Mouse (Mus musculus) adrenal gland, postnatal 14 days (tissue): Measurements from ENCODE around the gene Trmt61a. TPM values are rescaled to one million over a fixed set of nuclear protein-coding genes. Genes with fewer than 3 reads are reported as not detected.

Source experiments
- DNase-seq: peaks from one replicate; pipeline ENCODE4 v3.0.0; 2021; ENCODE audit warnings: mixed read lengths
- total RNA-seq: library from RNA; stranded (reverse); gene quantifications from 2 replicates; pipeline ENCODE4 v1.2.3, GENCODE M21; 2021

Gene Trmt61a
- total RNA-seq, 1 experiment from 2014 or later: 14.2 TPM

- DNase-seq: no peak
Observed at GRCm38 (mm10) chr12:111672581-111672980, 5.3 kb upstream of the Trmt61a start.

GRCm38 (mm10) chr12:111674850-111675486 is 2.9 kb upstream of the Trmt61a start:
- DNase-seq: no peak

- DNase-seq: no peak
Observed at GRCm38 (mm10) chr12:111675797-111676580, 1.9 kb upstream of the Trmt61a start.

- peak; percentile 55 for DNase-seq
Observed at GRCm38 (mm10) chr12:111677421-111677820, 484 bp upstream of the Trmt61a start.

- DNase-seq: no peak
Observed at GRCm38 (mm10) chr12:111678670-111678933, 697 bp downstream of the Trmt61a start.

- DNase-seq: no peak
Observed at GRCm38 (mm10) chr12:111678997-111679396, 1.1 kb downstream of the Trmt61a start.

GRCm38 (mm10) chr12:111680661-111681060 is 2.8 kb downstream of the Trmt61a start:
- DNase-seq: no peak

- no peak for DNase-seq
Observed at GRCm38 (mm10) chr12:111681305-111681704, 3.4 kb downstream of the Trmt61a start.

GRCm38 (mm10) chr12:111682003-111682402 is 4.1 kb downstream of the Trmt61a start:
- DNase-seq: no peak

GRCm38 (mm10) chr12:111682806-111683205 is 4.9 kb downstream of the Trmt61a start:
- no peak for DNase-seq

- peak; percentile 47 for DNase-seq
Observed at GRCm38 (mm10) chr12:111686390-111686789, 8.5 kb downstream of the Trmt61a start.

GRCm38 (mm10) chr12:111687350-111688068 is 9.6 kb downstream of the Trmt61a start:
- peak; percentile 87 for DNase-seq

GRCm38 (mm10) chr12:111688069-111688428 is 10.1 kb downstream of the Trmt61a start:
- no peak for DNase-seq

GRCm38 (mm10) chr12:111689426-111689825 is 11.5 kb downstream of the Trmt61a start:
- no peak for DNase-seq

- peak; percentile 46 for DNase-seq
Observed at GRCm38 (mm10) chr12:111691346-111691872, 13.5 kb downstream of the Trmt61a start.

- no peak for DNase-seq
Observed at GRCm38 (mm10) chr12:111692899-111693298, 15.0 kb downstream of the Trmt61a start.

GRCm38 (mm10) chr12:111693341-111694270 is 15.7 kb downstream of the Trmt61a start:
- no peak for DNase-seq

GRCm38 (mm10) chr12:111694271-111694781 is 16.4 kb downstream of the Trmt61a start:
- DNase-seq: peak; percentile 59

- peak; percentile 63 for DNase-seq
Observed at GRCm38 (mm10) chr12:111694880-111695804, 17.2 kb downstream of the Trmt61a start.

GRCm38 (mm10) chr12:111696239-111696638 is 18.3 kb downstream of the Trmt61a start:
- DNase-seq: peak; percentile 79

- no peak for DNase-seq
Observed at GRCm38 (mm10) chr12:111697708-111698107, 19.8 kb downstream of the Trmt61a start.
